Comparison of ENCODE assay signal across 8 mouse cellular contexts in the genomic region with DNA sequence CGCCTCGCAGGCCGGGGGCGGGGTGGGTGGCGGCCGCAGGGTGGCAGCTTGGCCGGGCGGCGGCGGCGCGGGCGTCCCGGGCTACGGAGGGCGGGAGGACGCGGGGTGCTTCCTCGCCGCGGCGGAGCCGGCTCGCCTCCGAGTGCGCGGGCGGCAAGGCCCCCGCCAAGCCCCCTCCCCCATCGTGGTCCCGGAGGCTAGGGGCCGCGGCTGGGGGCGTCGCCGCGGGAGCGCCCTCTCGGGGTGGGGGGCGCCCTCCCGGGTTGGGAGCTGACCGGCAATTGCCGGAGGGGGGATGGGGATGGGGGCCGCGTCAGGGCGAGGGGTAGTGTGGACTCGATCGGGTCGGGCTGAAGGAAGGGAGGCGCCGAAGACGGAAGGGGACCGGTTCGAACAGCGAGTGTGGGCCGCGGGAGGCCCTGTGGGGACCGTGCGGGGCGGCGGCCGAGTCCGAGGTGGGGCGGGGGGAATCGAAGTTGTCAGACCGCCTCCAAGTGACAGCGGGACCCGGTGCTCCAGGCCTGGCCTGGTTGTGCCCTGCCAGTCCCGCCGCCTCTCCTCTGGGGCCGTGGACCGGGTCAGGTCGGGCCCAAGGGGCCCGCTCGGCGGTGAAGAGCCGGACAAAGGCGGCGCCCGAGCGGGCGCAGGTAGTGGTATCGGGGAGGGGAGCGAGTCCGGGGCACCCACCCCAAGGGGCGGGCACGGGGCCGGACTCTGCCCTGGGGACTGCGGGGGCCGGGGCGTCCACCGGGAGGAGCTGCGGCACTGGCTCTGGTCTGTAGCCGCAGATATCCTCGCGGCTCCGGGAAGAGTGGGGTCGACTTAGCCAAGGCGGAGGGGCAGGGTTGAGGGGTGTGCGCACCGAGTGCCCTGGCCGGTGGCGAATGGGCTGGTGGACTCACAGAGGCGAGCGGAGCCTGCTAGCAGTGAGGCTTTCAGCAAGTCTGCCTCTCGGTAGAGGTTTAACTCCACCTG. TPM values are rescaled to one million over a fixed set of nuclear protein-coding genes. Genes with fewer than 3 reads are reported as not detected.
DNase-seq lines count a peak whose midpoint lies in the region; ATAC-seq and TF ChIP-seq lines count a peak whose summit lies in the region.

No protein-coding gene starts in this region.

- peaks cover 79% of the 10 kb centered on the region for H3K27me3 ChIP-seq in megakaryocyte, embryonic 14.5 days (replicated peaks)
- H3K27me3 ChIP-seq in cerebellum, adult 2 months (ENCODE audit: control insufficient read depth, insufficient read depth, low read length): no peaks in the 10 kb centered on the region
- H3K27me3 ChIP-seq in intestine, embryonic 15.5 days (replicated peaks): peaks cover 35% of the 10 kb centered on the region
- H3K27me3 ChIP-seq in liver, embryonic 16.5 days (ENCODE audit: control insufficient read depth, insufficient read depth, low read depth, low read length): peaks cover 36% of the 10 kb centered on the region
- peaks cover 32% of the 10 kb centered on the region for H3K27me3 ChIP-seq in neural tube, embryonic 13.5 days

- no peak for TF ChIP-seq POLR2A in cerebellum, adult 2 months (IDR thresholded peaks at IDR 0.05; ENCODE audit: borderline replicate concordance, insufficient read depth, low read length)

- no peaks in the 10 kb centered on the region for H3K36me3 ChIP-seq in megakaryocyte, embryonic 14.5 days (replicated peaks; ENCODE audit: low read length)
- no peaks in the 10 kb centered on the region for H3K36me3 ChIP-seq in intestine, embryonic 15.5 days
- H3K36me3 ChIP-seq in liver, embryonic 16.5 days (ENCODE audit: control insufficient read depth, insufficient read depth): no peaks in the 10 kb centered on the region
- no peaks in the 10 kb centered on the region for H3K36me3 ChIP-seq in neural tube, embryonic 13.5 days

- H3K4me3 ChIP-seq in megakaryocyte, embryonic 14.5 days (replicated peaks): peak overlapping the region; percentile 95
- H3K4me3 ChIP-seq in cerebellum, adult 2 months (replicated peaks; ENCODE audit: insufficient read depth, low read depth, low read length): peak overlapping the region; percentile 64
- peak overlapping the region; percentile 90 for H3K4me3 ChIP-seq in intestine, embryonic 15.5 days (replicated peaks)
- H3K4me3 ChIP-seq in liver, embryonic 16.5 days (ENCODE audit: low read depth, low read length): peak overlapping the region; percentile 95
- peak overlapping the region; percentile 92 for H3K4me3 ChIP-seq in neural tube, embryonic 13.5 days

- peak; percentile 18; the same call in 1 of the 2 replicates for TF ChIP-seq CTCF in cerebellum, adult 2 months (IDR thresholded peaks at IDR 0.05; ENCODE audit: borderline replicate concordance, insufficient read depth, low read depth, low read length)

- under 1% methylated on average over 103 of the region's 106 CpGs for WGBS in cerebellum, adult 2 months
- WGBS in intestine, embryonic 15.5 days: under 1% methylated on average over 101 of the region's 106 CpGs
- WGBS in liver, embryonic 16.5 days (ENCODE audit: insufficient replicate concordance): under 1% methylated on average over 89 of the region's 106 CpGs
- under 1% methylated on average over 64 of the region's 106 CpGs for WGBS in neural tube, embryonic 13.5 days

- no peak overlapping the region for H3K27ac ChIP-seq in cerebellum, adult 2 months (ENCODE audit: insufficient read depth, low read length)
- H3K27ac ChIP-seq in intestine, embryonic 15.5 days: peak overlapping the region; percentile 85
- peak overlapping the region; percentile 93 for H3K27ac ChIP-seq in liver, embryonic 16.5 days (ENCODE audit: low read length)
- H3K27ac ChIP-seq in neural tube, embryonic 13.5 days (replicated peaks): peak overlapping the region; percentile 93

- peak; percentile 49 to 62 for DNase-seq in cerebellum, adult 2 months
- peak; percentile 50 for DNase-seq in gastrocnemius, postnatal 10 days
- DNase-seq in urinary bladder, postnatal 14 days (ENCODE audit: low spot score): peak; percentile 47

- ATAC-seq in megakaryocyte, adult 5-6 weeks (ENCODE audit: poor library complexity, severe bottlenecking): no peak
- peak; percentile 55 for ATAC-seq in intestine, embryonic 15.5 days
- ATAC-seq in liver, embryonic 16.5 days (ENCODE audit: low read depth): peak; percentile 23
- ATAC-seq in neural tube, embryonic 13.5 days (ENCODE audit: low read depth): peak; percentile 13; the same call in 1 of the 2 replicates

- peaks cover 74% of the 10 kb centered on the region for H3K4me1 ChIP-seq in megakaryocyte, embryonic 14.5 days
- peaks cover 20% of the 10 kb centered on the region for H3K4me1 ChIP-seq in cerebellum, adult 2 months (ENCODE audit: control insufficient read depth, insufficient read depth, low read length)
- H3K4me1 ChIP-seq in intestine, embryonic 15.5 days (replicated peaks): peaks cover 34% of the 10 kb centered on the region
- peaks cover 48% of the 10 kb centered on the region for H3K4me1 ChIP-seq in liver, embryonic 16.5 days (ENCODE audit: control insufficient read depth, low read depth, low read length)
- H3K4me1 ChIP-seq in neural tube, embryonic 13.5 days (replicated peaks): peaks cover 66% of the 10 kb centered on the region

- peak overlapping the region; percentile 99 for H3K4me2 ChIP-seq in intestine, embryonic 15.5 days (replicated peaks)
- peak overlapping the region; percentile 99 for H3K4me2 ChIP-seq in liver, embryonic 16.5 days (ENCODE audit: low read depth, low read length)
- H3K4me2 ChIP-seq in neural tube, embryonic 13.5 days: peak overlapping the region; percentile 97

- H3K9me3 ChIP-seq in megakaryocyte, embryonic 14.5 days: no peaks in the 10 kb centered on the region
- H3K9me3 ChIP-seq in intestine, embryonic 15.5 days: no peaks in the 10 kb centered on the region
- no peaks in the 10 kb centered on the region for H3K9me3 ChIP-seq in liver, embryonic 16.5 days (replicated peaks; ENCODE audit: control insufficient read depth, low read length)
- H3K9me3 ChIP-seq in neural tube, embryonic 13.5 days: no peaks in the 10 kb centered on the region

- peak overlapping the region; percentile 79 for H3K9ac ChIP-seq in intestine, embryonic 15.5 days
- H3K9ac ChIP-seq in liver, embryonic 16.5 days (ENCODE audit: low read depth, low read length): peak overlapping the region; percentile 96
- H3K9ac ChIP-seq in neural tube, embryonic 13.5 days: peak overlapping the region; percentile 95

RNA-seq across cellular contexts. Expression of gene Bahd1, which starts 2.2 kb away (rescaled TPM):
- polyA plus RNA-seq in megakaryocyte, embryonic 14.5 days (2012; ENCODE audit: insufficient read depth, low replicate concordance): 11.5 and 14.8 TPM in 2 replicates
- 5.1 and 5.3 TPM in 2 replicates for total RNA-seq in megakaryocyte, adult 5-6 weeks (2015)
- 3.2 and 4.2 TPM in 2 replicates for total RNA-seq in megakaryocyte, adult 5-6 weeks (2017)
- polyA plus RNA-seq in cerebellum, adult 2 months (2012; rRNA removed): 16.6 and 16.7 TPM in 2 replicates
- total RNA-seq in gastrocnemius, postnatal 10 days (2021): 1 to 10 TPM; 4.8 to 7.4 TPM
- polyA plus RNA-seq in intestine, embryonic 15.5 days (2015; fragmentation: Nextera tagmentation; extraction: Ambion mirVana): 5.1 and 5.4 TPM in 2 replicates
- polyA plus RNA-seq in liver, embryonic 16.5 days (2015; fragmentation: Nextera tagmentation; extraction: Ambion mirVana): 2.9 and 3.0 TPM in 2 replicates
- polyA plus RNA-seq in neural tube, embryonic 13.5 days (2015; fragmentation: Nextera tagmentation; extraction: Ambion mirVana): 5.4 TPM in 2 replicates

RNA-seq across cellular contexts. Expression of gene Chst14, which starts 24.0 kb away (rescaled TPM):
- 0.81 and 2.1 TPM in 2 replicates for polyA plus RNA-seq in megakaryocyte, embryonic 14.5 days (2012; ENCODE audit: insufficient read depth, low replicate concordance)
- total RNA-seq in megakaryocyte, adult 5-6 weeks (2015): 4.6 and 5.3 TPM in 2 replicates
- 1.4 and 3.5 TPM in 2 replicates for total RNA-seq in megakaryocyte, adult 5-6 weeks (2017)
- 4.2 and 4.4 TPM in 2 replicates for polyA plus RNA-seq in cerebellum, adult 2 months (2012; rRNA removed)
- total RNA-seq in gastrocnemius, postnatal 10 days (2021): 10 to 100 TPM in 1 of 2 experiments, 1 to 10 TPM in 1; 9.8 to 11.3 TPM
- 21.0 and 21.3 TPM in 2 replicates for polyA plus RNA-seq in intestine, embryonic 15.5 days (2015; fragmentation: Nextera tagmentation; extraction: Ambion mirVana)
- polyA plus RNA-seq in liver, embryonic 16.5 days (2015; fragmentation: Nextera tagmentation; extraction: Ambion mirVana): 4.0 and 4.9 TPM in 2 replicates
- 10.4 TPM in 2 replicates for polyA plus RNA-seq in neural tube, embryonic 13.5 days (2015; fragmentation: Nextera tagmentation; extraction: Ambion mirVana)

RNA-seq across cellular contexts. Expression of gene Ivd, which starts 40.6 kb away (rescaled TPM):
- polyA plus RNA-seq in megakaryocyte, embryonic 14.5 days (2012; ENCODE audit: insufficient read depth, low replicate concordance): 2.1 and 3.2 TPM in 2 replicates
- 11.4 and 12.9 TPM in 2 replicates for total RNA-seq in megakaryocyte, adult 5-6 weeks (2015)
- total RNA-seq in megakaryocyte, adult 5-6 weeks (2017): 21.6 and 28.0 TPM in 2 replicates
- 128 and 134 TPM in 2 replicates for polyA plus RNA-seq in cerebellum, adult 2 months (2012; rRNA removed)
- total RNA-seq in gastrocnemius, postnatal 10 days (2021): 10 to 100 TPM; 57.9 to 75.4 TPM
- polyA plus RNA-seq in intestine, embryonic 15.5 days (2015; fragmentation: Nextera tagmentation; extraction: Ambion mirVana): 43.7 and 46.2 TPM in 2 replicates
- 45.3 and 50.3 TPM in 2 replicates for polyA plus RNA-seq in liver, embryonic 16.5 days (2015; fragmentation: Nextera tagmentation; extraction: Ambion mirVana)
- 47.7 and 48.5 TPM in 2 replicates for polyA plus RNA-seq in neural tube, embryonic 13.5 days (2015; fragmentation: Nextera tagmentation; extraction: Ambion mirVana)

Comparison
In these comparisons a context has a peak if more than half of its experiments do, and no peak if none do; other contexts are left out.
1. RNA of gene Ivd, which starts 40.6 kb away (polyA plus RNA-seq): 128 to 134 TPM in cerebellum, adult 2 months, 45.3 to 50.3 TPM in liver, embryonic 16.5 days, 47.7 to 48.5 TPM in neural tube, embryonic 13.5 days and 43.7 to 46.2 TPM in intestine, embryonic 15.5 days; 2.1 to 3.2 TPM in megakaryocyte, embryonic 14.5 days; every median in the first group is over 10 times any median in the second.
2. Peak in every context shown above with its lines, with median percentiles within 50 percentile points of each other: H3K4me3 ChIP-seq, DNase-seq, H3K4me2 ChIP-seq and H3K9ac ChIP-seq.